Mouse (Mus musculus) megakaryocyte progenitor cell, adult 5-6 weeks (primary cell): Measurements from ENCODE around the gene Itprip. TPM values are rescaled to one million over a fixed set of nuclear protein-coding genes. Genes with fewer than 3 reads are reported as not detected.
A peak's percentile ranks its signal among the peaks of the same experiment; 100 is the strongest.

Source experiments
- ATAC-seq: replicated peaks from 2 replicates; pipeline ENCODE4 v1.8.0; 2016; ENCODE audit warnings: mild to moderate bottlenecking, moderate TSS enrichment, inconsistent platforms; ENCODE audit not compliant: poor library complexity
- total RNA-seq, 2 experiments: library from RNA; stranded (forward) in 1 of 2; stranded (reverse) in 1 of 2; fragments of 157-497, 149-512 nt in 1 of 2; fragments of 200-1000 nt in 1 of 2; gene quantifications; 2 replicates each; pipeline versions ENCODE4 v1.2.3 to v1.2.4; 2015 to 2017

Gene Itprip
- total RNA-seq, 2 experiments from 2014 or later, result 10.2 to 18.3 TPM

- ATAC-seq, result no peak
Observed at GRCm38 (mm10) chr19:47917396-47917795, 1.7 kb downstream of the Itprip start.

GRCm38 (mm10) chr19:47915251-47915650 lies 3.8 kb downstream of the Itprip start:
- ATAC-seq, result no peak

GRCm38 (mm10) chr19:47914191-47914590 lies 4.9 kb downstream of the Itprip start:
- no peak for ATAC-seq

GRCm38 (mm10) chr19:47913344-47913743 lies 5.8 kb downstream of the Itprip start:
- ATAC-seq, result no peak

- no peak for ATAC-seq
Observed at GRCm38 (mm10) chr19:47910751-47911150, 8.3 kb downstream of the Itprip start.

GRCm38 (mm10) chr19:47910117-47910618 lies 8.9 kb downstream of the Itprip start:
- peak; percentile 72 for ATAC-seq

GRCm38 (mm10) chr19:47909387-47910116 lies 9.5 kb downstream of the Itprip start:
- no peak for ATAC-seq

- ATAC-seq, result no peak
Observed at GRCm38 (mm10) chr19:47908961-47909371, 10.1 kb downstream of the Itprip start.

- no peak for ATAC-seq
Observed at GRCm38 (mm10) chr19:47907596-47907995, 11.5 kb downstream of the Itprip start.

- ATAC-seq, result peak; percentile 60
Observed at GRCm38 (mm10) chr19:47905603-47906002, 13.5 kb downstream of the Itprip start.

- ATAC-seq, result peak; percentile 63
Observed at GRCm38 (mm10) chr19:47905081-47905480, 14.0 kb downstream of the Itprip start.

- no peak for ATAC-seq
Observed at GRCm38 (mm10) chr19:47903679-47904078, 15.4 kb downstream of the Itprip start.

GRCm38 (mm10) chr19:47902316-47903201 lies 16.5 kb downstream of the Itprip start:
- no peak for ATAC-seq

GRCm38 (mm10) chr19:47900558-47900957 lies 18.5 kb downstream of the Itprip start:
- ATAC-seq, result no peak

- peak; percentile 55 for ATAC-seq
Observed at GRCm38 (mm10) chr19:47900012-47900411, 19.1 kb downstream of the Itprip start.

- peak; percentile 89 for ATAC-seq
Observed at GRCm38 (mm10) chr19:47898472-47899079, 20.5 kb downstream of the Itprip start.

GRCm38 (mm10) chr19:47893092-47893491 lies 26.0 kb downstream of the Itprip start:
- no peak for ATAC-seq

GRCm38 (mm10) chr19:47891562-47892312 lies 27.4 kb downstream of the Itprip start:
- ATAC-seq, result no peak

GRCm38 (mm10) chr19:47890489-47891130 lies 28.5 kb downstream of the Itprip start:
- ATAC-seq, result 0 out of 2 replicates have a peak, but pooled peaks have one; percentile 7

- ATAC-seq, result no peak
Observed at GRCm38 (mm10) chr19:47888037-47888436, 31.1 kb downstream of the Itprip start.
